Mouse (Mus musculus): ENCODE results near the gene Sh2b2.

Sh2b2 gene

DNA sequence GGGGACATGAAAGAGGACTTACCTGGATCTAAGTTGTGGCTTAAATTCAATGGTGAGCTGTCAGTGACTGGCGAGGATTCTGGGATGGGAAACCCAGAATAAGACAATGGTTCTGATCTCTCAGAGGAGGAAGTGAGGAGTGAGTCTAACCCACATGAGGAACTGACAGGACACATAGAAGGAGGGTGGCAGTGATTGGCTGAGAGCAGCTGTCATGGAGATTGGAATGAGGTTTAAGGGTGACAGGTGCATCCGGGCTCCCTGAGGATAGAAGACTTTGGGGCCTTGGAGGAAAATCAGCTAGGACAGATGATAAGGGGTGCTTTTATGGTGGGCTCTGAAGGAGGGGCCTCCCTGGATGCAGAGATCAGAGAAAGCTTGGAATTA lies at the start of gene Sh2b2:
TSS of gene Sh2b2 (minus strand) at position 105 of the 387 bp plus-strand sequence.
- DNase-seq: no peak

DNA sequence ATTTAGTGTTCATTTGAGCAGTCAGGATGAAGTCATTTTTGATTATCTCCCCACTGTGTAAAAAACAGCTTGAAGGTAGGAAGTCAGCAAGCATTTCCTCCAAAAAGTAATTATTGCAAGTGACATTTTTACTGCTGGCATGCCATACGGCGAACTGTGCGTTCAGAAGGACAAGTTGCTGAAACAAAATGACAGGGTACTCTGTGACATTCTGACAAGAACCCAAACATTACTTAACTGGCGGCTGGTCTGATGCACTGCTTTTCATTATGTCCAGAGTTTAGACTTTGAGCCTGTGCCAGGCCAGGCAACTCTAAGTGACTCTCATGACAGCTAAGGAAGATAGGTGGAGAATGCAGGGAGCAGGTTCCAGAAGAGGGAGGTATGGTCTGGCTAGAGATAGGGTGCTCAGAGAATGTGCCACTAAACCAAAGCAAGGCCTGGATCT lies 46.6 kb upstream of the Sh2b2 start:
- peak; percentile 25 for DNase-seq

DNA sequence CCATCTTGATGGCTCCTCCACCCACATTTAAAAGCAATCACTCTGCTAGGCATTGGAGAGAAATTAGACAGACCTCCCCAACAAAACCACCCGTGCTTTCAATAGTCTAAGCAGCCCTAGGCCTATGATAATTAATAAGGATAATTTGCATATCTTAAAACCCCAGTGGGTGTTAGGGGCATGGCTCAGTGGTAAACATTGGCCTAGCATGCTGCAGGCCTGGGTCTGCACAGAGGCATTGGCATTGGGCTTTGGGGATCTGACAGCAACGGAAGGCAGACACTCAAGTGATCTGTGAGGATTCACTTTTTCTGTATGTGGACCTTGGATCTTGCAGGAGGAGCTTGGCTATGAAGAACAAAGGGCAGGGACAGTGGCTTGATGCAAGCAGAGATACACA lies 46.0 kb upstream of the Sh2b2 start:
- DNase-seq: peak; percentile 18 to 36

DNA sequence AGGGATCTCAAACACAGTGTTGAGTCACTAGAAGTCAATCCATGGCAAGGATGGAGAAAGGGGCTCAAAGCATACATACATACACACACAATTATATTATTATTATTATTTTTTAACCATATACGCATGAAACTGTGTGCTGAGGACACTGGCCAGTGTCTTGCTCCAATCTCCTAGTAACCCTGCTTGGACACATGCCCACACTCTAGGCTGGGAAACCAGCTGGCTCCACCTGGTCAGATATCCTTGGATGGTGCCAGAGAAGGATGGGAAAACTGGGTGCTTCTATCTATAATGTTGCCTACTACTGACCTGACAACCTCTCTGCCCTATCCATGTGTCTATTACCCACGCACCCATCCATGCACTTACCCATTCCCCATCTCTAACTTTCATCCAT lies 45.2 kb upstream of the Sh2b2 start:
- no peak for DNase-seq

DNA sequence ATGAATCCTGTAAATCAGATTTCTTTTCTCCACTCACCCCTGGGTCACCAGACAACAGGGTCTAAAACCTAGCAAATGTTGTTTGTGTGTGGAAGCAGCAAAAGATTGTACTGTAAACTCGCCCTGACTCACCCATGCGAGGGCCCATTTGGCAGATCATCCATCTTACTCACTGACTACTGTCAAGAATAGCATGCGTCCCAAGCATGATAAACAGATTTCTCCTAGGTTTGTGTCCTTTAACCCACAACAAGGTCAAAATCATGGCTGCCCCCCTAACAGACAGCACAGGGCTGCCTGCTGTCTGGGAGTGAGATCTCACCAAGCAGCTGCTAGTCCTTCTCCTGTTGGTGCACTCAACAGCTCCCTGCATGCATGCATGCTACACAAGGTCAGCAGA lies 43.4 kb upstream of the Sh2b2 start:
- no peak for DNase-seq

DNA sequence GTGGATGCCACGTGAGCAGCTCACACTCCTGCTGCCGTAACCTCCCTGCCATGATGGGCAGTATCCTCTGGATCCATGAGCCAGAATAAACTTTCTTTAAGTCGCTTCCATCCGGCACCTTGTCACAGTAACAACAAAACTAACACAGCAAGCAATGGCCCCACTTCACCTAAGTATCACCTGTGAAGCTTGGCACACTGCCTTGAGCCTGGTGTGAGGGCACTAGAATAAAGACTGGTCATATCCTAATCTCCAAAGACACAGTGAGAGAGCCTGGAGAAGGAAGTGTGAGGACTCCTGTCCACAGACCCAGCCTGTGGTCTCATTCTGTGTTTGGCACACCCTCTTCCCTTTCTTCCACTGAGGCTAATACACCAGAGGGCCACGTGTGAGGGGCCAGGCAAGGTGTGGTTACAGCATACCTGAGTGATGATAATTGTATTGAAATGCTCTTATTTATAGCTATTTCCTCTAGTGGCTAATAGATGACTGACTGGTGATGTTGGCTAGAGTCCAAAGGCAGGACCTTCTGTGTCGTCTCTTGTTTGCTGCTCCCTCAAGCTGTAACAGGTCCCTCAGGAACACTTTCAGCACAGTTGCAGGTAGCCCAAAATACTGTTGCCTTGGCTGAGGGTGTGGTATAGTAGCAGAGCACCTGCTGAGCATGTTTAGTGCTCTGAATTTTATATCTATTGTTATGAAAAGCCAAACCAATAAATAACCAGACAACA lies 42.2 kb upstream of the Sh2b2 start:
- no peak for DNase-seq

DNA sequence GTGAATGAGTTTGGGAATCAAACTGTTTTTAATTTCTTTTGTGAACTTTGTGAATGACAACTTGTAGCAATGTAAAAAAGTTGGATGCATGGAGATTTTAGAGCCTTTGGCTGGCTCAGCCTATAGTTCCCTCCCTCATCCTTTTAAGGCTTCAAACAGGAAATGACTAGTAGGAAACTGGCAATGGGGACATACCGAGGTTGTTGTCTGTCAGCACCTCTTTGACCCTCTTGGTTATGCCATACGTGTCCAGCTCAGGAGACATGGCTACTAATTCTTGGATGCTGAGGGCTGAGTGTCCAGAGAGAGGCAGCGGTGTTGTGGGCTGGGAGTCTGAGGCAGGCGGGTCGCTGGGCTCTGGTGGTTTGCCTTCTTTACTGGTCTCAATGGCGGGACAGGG lies 40.2 kb upstream of the Sh2b2 start:
- DNase-seq: no peak

DNA sequence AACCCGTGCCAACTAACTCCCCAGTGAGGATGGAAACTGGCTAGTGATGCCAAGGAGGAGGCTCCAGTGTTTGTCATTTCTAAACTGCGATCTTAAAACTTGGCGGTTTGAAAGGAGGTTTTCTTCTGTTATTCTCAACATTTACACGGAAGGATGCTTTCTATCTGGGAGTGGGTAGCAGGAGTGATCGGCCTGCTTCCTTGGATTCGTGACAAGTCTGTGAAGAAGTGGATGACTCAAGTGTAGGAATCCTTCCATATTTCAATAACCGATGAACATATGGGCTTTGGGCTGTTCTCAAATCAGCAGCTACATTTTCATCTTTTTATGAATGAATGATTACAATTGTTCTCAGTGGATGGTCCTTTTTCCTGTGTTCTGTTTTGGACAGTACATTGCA lies 38.8 kb upstream of the Sh2b2 start:
- DNase-seq: no peak

DNA sequence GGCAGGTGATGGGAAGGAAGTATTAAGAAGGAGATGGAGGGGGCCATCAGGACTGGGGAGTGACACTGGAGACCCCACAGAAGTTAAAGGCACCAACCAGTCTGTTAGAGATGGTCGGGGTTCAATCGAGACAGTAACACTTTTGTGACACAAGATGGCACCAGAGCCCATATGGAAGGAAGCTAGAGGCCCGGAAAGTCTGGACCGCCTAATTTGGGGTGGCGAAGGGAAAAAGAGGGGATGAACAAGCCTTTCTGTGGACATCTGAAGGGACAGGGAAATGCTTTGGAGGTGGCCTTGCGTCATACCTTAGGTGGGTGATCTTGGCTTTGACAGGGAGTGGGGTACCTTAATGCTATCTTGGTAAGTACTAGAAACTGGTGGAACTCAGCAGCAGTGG lies 35.0 kb upstream of the Sh2b2 start:
- peak in 1 of 2 experiments; percentile 18 for DNase-seq

DNA sequence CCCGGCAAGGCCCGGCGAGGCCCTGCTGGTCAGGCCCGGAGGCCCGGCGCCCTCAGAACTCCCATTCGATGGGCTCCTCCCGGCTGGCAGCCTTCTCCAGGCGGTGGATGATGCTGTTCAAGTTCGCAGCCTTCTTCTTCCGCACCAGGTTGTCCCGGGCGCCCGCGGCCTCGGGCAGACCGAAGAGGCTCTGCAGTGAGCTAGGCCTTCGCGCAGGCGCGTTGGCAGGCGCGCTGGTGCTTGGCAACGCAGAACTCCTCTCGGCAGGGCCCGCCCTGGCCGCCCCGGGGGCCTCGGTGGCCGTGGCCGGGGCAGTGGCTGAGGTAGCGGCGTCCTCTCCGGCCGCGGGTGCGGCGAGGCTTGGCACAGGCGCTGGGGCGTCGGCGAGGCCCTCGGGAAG lies 28.4 kb upstream of the Sh2b2 start:
- DNase-seq: no peak

DNA sequence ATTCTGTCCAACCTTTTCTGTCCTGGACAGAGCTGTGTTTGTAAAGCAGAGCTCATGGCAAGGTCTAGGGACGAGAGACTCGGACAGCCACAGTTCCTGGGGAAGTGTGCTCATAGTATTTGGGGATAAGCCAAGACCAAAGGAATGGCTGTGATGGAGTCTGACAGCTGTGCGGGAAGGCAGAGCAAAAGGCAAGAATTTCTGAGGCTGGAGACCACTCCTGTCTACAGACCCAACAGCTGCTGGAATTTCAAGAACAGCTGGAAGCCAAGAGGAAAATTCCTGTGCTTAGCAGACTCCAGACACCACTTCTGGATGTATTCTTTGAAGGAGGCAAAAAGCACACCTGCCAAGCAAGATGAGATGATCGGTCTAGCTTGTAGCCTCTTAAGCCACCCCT lies 23.6 kb upstream of the Sh2b2 start:
- no peak for DNase-seq

DNA sequence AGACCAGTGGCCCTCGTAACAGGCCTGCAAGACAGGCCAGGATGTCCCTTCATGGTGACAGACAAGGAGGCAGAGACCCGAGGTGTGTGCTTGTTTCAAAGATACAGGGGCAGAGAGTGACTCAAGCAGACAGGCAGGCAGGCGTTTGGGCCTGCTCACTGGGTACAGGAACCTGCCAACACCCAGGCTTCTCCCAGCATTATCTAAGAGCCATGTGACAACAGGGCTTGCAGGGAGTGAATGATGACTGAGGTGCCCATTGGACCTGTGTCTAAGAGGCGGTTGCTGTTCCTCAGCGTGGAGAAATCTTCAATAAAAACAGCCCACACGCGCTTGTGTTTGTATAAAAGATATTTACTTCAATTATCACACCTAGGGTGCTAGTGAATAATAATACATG lies 19.7 kb upstream of the Sh2b2 start:
- no peak for DNase-seq

DNA sequence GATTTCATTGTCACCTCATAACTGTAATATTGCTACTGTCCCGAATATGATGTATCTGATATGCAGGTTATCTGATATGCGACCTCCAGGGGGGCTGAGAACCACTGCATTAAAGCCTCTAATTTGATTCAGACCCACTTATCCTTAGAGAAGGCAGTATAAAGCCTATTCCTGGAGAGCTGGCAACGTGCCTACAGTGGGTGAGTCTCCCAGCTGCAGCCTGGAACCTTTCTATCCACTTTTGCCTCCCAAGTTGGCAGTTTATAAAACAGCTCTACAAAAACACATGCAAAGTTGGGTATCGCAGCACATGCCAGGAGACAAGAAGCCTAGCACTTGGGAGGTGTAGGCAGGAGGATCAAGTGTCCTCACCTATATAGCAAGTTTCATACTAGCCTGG lies 17.0 kb upstream of the Sh2b2 start:
- DNase-seq: no peak

DNA sequence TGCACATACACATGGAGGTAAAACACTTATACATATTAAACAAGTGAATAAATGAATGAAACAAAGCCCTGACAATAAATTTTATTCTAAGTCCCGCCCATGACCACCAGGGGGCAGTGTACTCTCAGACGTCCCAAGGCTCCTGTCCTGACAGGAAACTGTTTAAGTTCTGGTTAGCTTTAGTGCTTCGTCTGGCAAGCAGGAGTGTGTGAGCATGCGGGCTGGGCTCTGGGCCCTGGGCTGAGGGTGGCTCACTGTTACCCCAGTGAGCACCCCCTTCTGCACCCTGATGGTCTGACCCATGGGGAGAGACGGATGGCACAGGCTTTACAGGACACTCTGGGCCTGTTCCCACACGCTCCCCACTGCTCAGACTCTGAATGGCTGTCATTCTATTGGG lies 12.6 kb upstream of the Sh2b2 start:
- peak; percentile 51 to 82 for DNase-seq

DNA sequence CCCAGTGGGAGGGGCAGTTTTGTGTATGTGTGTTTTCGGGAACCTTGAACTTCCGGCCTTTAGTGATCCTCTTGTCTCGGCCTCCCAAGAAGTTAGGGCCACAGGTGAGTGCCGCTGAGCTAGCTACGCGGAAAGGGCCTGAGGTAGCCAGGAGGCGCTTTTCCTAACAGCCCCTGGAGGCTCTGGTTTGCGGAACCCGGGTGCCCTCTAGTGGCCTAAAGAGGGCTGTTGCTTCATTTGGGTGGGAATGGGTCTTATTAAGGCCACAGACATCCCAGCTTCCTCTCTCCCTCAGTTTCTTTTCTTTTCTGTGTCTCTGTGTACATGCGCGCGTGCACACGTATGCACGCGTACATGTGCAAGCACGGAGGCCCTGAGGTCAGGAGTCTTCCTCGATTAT lies 6.5 kb upstream of the Sh2b2 start:
- DNase-seq: peak; percentile 72 to 88

DNA sequence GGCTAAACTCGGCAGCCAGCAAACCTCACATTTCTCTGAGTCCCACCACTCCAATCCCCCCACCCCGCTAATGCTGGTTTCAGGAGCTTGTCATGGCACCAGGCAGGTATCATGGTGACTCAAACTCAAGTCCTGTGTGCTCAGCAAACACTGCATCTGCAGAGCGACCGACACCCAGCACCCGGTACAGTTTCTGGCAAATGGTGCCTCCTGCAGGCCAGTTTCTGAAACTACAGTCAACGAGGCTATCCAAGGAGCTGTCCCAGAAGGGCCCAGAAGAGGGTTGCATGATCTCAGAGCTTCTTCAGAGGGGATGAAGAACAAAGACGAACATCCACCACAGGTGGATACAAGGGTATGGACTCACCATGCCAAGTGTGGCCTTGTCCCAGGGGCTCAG lies 4.6 kb upstream of the Sh2b2 start:
- DNase-seq: peak; percentile 17 to 62

DNA sequence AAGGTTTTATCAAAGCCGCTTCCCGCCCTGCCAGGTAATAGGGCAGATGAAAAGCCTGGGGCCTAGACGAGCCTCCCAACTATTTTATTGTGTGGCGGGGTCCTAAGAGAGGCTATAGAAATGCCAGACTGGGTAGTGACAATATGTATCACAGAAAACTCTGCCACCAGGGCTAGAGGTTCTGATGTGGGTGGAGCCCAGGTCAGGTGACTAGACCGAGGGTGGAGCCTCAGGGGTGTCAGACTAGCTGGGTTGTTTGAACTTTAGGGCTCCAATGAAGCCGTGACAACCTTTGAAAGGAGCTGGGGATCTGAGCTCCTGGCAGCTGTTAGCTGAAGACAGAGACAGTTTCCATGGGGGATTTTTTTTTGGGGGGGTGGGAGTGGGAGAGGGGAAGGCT lies 2.1 kb upstream of the Sh2b2 start:
- DNase-seq: peak in 1 of 2 experiments; percentile 20

DNA sequence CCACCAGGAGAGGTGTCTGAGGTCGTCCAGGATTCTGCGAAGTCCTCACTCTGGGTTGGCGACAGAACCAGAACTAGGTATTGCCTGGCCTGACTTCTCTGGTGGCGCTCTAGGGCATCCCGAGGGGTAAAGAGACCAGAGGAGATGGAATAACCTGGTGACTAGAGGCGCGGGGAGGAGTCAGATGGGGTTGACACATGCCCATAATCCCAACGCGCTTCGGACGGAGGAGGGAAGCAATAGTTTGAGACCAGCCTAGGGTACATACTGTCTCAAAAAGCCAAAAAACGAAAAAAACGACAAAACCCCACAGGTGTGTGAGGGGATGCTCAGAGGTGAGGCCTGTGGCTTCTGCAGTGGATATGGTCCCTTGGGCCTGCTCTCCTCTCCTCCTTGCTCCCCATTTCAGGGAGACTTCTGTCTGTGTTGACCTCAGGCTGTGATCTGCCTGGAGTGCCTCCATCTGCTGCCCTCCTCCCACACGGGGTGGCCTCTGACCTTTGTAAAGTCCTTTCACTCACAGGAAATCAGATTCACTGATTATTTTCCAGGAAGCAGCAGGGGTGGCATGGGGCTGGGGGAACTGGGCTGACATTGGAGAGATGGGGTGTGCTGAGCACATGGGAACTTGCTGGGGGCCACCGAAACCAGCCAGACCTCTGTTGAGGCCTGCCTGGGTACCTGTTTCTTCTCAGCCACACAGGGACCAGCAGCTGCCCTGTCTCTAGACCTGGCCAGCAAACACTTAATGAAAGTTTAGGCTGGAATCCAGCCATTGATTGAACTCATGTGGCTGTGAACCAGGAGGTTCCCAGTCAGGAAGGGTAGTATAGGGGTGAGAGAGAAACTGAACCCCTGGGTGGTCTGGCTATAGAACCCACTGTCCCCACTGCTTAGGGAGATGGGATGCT lies 560 bp downstream of the Sh2b2 start:
- DNase-seq: no peak

DNA sequence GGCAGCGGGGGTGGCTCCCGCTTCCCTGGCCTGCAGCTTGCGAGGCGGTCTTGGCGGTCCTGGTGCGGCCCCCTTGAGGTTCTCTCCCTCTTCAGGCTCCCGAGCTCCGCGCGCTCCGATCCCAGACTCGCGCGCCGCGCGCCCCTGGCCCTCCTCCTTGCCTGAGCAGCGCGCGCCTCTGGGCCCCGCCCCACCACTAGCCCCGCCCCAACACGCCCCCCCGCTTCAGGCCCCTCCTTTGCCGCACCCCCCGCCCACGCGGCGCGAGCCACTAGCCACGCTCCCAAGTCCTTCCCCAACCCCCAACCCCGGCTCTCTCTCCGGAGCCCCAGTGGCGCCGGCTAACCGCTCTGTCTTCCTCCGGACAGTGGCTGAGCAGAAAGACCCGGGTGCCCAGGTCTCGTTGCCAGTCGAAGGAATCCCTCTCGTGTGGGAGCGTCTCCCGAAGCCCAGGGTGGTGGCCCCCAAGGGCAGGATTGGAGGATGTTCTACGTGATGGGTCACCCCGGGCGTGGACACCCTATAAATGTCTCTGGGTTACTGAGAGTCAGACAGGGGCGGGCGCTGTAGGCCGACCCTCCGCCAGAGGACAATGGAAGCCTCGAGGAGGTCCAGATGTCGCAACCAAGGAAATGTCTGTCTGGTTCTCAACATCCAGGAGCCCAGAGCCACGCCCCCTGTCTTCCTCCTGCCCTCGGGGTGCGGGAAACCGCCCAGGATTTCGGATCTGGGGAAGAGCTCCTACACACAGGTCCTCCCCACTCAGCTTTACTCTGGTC lies 1.4 kb downstream of the Sh2b2 start:
- DNase-seq: peak; percentile 78 to 88

DNA sequence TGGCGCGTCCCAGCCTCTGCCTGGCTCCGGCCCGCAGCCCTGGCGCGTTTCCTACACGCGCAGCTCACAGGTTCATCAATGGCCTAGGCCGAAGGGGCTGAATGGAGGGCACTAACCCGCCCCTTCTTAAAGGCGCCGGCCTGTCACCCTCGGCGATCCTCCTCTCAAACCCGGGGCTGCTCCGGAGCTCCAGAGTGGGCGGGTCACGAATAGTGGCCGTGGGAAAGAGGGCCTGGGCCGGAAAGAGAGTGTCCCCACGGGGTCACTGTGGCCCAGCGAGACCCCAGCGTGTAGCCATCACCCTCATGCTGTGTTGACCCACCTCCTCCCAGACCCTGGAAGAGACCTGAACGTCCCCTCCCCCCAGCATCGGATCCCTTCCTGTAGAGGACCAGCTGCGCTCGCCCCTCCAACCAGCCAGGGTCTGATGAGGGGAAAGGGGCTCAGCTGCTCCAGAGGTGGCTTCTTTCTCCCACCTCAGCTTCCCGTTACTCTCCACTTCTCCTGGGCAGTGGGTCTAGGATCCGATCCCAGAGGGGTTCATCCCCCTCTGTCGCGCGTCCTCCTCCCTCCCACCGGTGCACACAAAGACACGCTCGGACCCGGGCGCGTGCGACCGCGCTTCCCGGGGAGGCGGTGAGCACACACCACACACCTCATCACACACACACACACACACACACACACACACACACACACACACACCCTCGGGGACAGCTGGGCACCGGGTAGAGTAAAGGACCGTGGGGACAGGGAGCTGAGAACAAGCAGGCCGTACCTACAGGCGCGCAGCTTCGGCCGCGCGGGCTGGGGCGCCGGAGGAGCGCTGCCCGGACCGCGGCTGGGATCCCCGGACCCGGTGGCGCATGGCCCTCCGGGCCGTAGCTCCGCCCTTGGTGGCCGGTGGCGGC lies 2.2 kb downstream of the Sh2b2 start:
- peak; percentile 7 to 33 for DNase-seq

DNA sequence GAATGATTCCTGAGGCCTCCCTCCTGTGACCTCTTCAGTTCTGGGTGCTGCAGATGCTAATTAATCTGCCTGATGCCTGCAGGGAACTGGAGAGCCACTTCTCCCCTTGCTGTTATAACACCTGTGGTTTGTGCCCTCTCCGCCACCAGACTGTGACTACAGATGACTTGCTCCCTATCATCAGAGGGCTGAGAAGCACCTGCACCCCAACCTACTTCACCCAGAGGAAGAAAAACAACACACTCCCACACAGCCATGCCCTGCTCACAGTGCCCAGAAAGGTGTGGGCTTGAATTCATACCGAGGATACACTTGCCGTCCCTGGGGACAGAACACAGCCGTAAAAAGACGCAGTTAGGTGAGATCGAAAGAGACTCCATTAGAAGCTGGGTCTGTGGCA lies 5.2 kb downstream of the Sh2b2 start:
- no peak for DNase-seq

DNA sequence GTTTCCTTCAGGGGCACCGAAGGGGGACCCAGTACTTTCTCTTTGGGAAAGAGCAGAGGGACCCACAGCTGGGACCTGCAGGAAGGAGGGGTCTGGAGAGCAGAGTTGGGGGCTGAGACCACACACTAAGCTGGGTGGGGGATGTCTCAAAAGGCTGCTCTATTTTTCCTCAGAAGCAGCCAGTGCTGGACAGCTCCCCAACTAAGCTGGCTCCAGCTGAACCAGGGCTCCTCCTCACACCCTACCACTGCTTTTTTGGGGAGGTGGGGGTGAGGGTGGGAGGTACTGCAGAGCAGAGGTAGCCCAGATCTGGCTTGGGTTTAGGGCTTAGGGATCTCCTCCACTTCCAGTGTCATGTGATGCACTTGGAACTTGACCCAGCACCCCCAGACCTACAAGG lies 6.0 kb downstream of the Sh2b2 start:
- no peak for DNase-seq
